Mouse (Mus musculus) neural tube, embryonic 12.5 days (tissue): Measurements from ENCODE around the gene Tnfsf10. TPM values are rescaled to one million over a fixed set of nuclear protein-coding genes. Genes with fewer than 3 reads are reported as not detected.
"Not testable (repeated sequence)": the region's sequence is repeated elsewhere in the genome, so short reads cannot be mapped to it uniquely, and the experiment has no call there.

Source experiments
- ATAC-seq: fragments of 200-750 bp; cut with Nextera tagmentation; 2 replicates; pipeline ENCODE4 v1.8.0; 2017; ENCODE audit warnings: low read depth, mild to moderate bottlenecking, moderate TSS enrichment, moderate library complexity; ENCODE audit not compliant: low FRiP score
- H3K27ac ChIP-seq: fragments of 300-500 bp; sonication (generic); 2 replicates; pipeline ENCODE4 v1.5.1; 2016
- H3K27me3 ChIP-seq: fragments of 300-500 bp; sonication (generic); replicated peaks from 2 replicates; pipeline ENCODE4 v1.6.1; 2016; ENCODE audit warnings: mild to moderate bottlenecking
- H3K36me3 ChIP-seq: fragments of 300-500 bp; sonication (generic); 2 replicates; pipeline ENCODE4 v1.6.1; 2016; ENCODE audit warnings: mild to moderate bottlenecking
- H3K4me1 ChIP-seq: fragments of 300-500 bp; sonication (generic); 2 replicates; pipeline ENCODE4 v1.6.1; 2016
- H3K4me2 ChIP-seq: fragments of 300-500 bp; sonication (generic); replicated peaks from 2 replicates; pipeline ENCODE4 v1.6.1; 2016; ENCODE audit warnings: mild to moderate bottlenecking
- H3K4me3 ChIP-seq: fragments of 300-500 bp; sonication (generic); 2 replicates; pipeline ENCODE4 v1.5.1; 2016
- H3K9ac ChIP-seq: fragments of 300-500 bp; sonication (generic); 2 replicates; pipeline ENCODE4 v1.6.1; 2016; ENCODE audit warnings: mild to moderate bottlenecking
- H3K9me3 ChIP-seq: fragments of 300-500 bp; sonication (generic); 2 replicates; pipeline ENCODE4 v1.6.1; 2016; ENCODE audit warnings: mild to moderate bottlenecking
- WGBS: fragments of 180-500 bp; shearing (Covaris S2); methylation state at CpG from one replicate; pipeline ENCODE4 v1.1.7; 2016; 5-methylcytosine and 5-hydroxymethylcytosine counted together
- polyA plus RNA-seq: library from polyadenylated mRNA; unstranded; fragments of >200 nt; fragmentation: Nextera tagmentation; extraction: Ambion mirVana; gene quantifications from 2 replicates; pipeline ENCODE4 v1.2.1, GENCODE M21; 2016

The Tnfsf10 gene
- not detected in 2 replicates for polyA plus RNA-seq

DNA sequence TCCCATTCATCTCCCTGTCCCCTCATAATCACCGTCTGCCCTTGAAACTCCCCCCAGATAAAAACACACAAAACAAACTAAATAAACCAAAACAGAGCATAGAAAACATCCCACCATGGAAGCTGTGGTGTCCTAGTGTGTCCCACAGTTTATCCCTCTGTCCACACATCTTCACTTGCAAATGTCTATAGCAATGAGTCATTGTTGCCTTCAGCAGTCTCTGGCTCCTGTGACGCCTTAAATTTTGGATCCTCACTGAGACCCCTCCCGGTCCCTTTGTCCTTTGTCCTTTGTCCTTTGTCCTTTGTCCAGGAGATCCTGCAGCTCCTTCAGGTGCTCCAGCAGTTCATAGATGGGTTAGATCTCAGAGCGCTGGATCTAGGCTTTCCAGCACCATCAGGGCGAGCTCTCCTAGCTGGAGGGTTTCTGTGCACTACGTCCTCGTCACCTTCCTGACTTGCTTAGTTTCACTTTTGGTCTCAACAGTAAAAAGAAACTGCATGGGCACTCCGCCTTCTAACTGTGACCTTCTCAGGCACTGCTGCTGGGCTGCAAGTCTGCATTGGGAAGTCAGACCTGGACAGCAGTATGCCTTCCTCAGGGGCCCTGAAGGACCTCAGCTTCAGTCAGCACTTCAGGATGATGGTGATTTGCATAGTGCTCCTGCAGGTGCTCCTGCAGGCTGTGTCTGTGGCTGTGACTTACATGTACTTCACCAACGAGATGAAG lies at the start of gene Tnfsf10:
Gene Tnfsf10 (plus strand): TSS at position 470 of the 729 bp plus-strand sequence.
- H3K27ac ChIP-seq: no peak within 1 kb of the TSS
- no peak within 1 kb of the TSS for H3K9ac ChIP-seq
- H3K4me2 ChIP-seq: no peak within 1 kb of the TSS
- no peaks in the 10 kb centered on the region for H3K9me3 ChIP-seq
- ATAC-seq: no peak
- no peaks in the 10 kb centered on the region for H3K36me3 ChIP-seq
- no peaks in the 10 kb centered on the region for H3K27me3 ChIP-seq
- 79% methylated on average over 9 of the region's 9 CpGs for WGBS
- no peaks in the 10 kb centered on the region for H3K4me1 ChIP-seq
- no peak within 1 kb of the TSS for H3K4me3 ChIP-seq

DNA sequence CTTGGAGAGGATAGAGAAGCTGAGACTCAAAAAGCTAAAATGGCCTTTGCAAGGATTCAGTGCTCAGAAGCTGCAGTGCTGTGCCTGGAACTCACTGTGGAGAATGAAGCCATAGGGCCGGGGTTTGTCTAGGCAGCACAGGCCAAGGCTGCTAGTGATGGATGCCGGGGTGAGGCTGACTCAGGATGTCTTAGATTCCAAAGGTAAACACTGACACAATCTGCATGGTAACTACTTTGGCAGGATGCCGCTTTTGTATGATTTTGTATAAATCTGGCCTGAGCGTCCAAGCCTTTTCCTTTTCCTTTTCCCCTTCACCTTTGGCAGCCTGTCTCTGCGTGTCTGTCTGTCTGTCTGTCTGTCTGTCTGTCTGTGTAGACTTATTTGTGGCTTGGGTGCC lies 49.5 kb upstream of the Tnfsf10 start:
- ATAC-seq: no peak
- H3K4me2 ChIP-seq: no peak overlapping the region
- no peak overlapping the region for H3K4me3 ChIP-seq
- H3K9me3 ChIP-seq: no peaks in the 10 kb centered on the region
- 89% methylated on average over 5 of the region's 5 CpGs for WGBS
- H3K36me3 ChIP-seq: no peaks in the 10 kb centered on the region
- no peaks in the 10 kb centered on the region for H3K27me3 ChIP-seq
- no peak overlapping the region for H3K27ac ChIP-seq
- no peak overlapping the region for H3K9ac ChIP-seq
- H3K4me1 ChIP-seq: no peaks in the 10 kb centered on the region

DNA sequence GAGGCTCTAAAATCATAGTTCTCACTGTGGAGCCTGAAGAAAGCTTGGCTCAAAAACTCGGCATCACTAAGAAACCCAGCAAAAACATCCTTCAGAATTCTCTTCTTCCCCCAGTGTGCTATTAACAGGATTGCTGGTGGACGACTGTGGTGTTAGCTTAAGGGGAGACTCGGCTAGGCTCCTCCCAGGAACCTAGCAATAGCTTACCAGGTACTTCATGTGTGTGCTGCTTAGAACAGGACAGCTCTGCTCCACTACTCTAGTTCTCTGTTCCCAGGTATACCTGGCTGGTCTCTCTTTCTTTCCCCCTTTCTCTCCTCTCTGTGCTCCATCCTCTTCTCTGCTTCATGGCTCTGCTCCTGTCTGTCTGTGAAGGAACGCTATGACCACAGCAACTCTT lies 48.9 kb upstream of the Tnfsf10 start:
- no peaks in the 10 kb centered on the region for H3K36me3 ChIP-seq
- ATAC-seq: no peak
- no peaks in the 10 kb centered on the region for H3K4me1 ChIP-seq
- no peaks in the 10 kb centered on the region for H3K9me3 ChIP-seq
- no peak overlapping the region for H3K4me3 ChIP-seq
- H3K27ac ChIP-seq: no peak overlapping the region
- no peaks in the 10 kb centered on the region for H3K27me3 ChIP-seq
- H3K9ac ChIP-seq: no peak overlapping the region
- 67% methylated on average over 4 of the region's 4 CpGs for WGBS
- H3K4me2 ChIP-seq: no peak overlapping the region

DNA sequence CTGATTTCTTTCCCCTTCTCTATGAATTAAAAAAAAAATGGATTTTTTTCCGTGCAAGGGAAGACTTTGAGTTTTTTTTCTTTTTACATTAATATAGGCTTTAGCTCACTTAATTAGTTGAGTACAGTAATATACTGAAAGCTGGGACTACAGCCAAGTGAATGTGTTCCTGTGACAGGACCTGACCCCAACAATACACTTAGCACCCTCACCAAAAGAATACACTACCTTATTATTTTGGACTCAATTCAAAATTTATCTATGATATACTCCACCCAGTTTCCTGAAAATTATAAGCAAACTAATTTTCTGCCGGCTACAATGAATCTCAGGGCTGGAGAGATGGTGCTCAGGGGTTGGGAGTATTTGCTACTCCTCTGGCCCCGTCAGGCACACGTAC lies 47.7 kb upstream of the Tnfsf10 start:
- Histone ChIP-seq H3K27me3 (no peaks in the 10 kb centered on the region), H3K4me3 (no peak overlapping the region), H3K4me2 (no peak overlapping the region), H3K36me3 (no peaks in the 10 kb centered on the region), H3K27ac (no peak overlapping the region), H3K9ac (no peak overlapping the region), H3K4me1 (no peaks in the 10 kb centered on the region), H3K9me3 (no peaks in the 10 kb centered on the region)
- ATAC-seq: no peak
- 94% methylated on average over 4 of the region's 4 CpGs for WGBS

DNA sequence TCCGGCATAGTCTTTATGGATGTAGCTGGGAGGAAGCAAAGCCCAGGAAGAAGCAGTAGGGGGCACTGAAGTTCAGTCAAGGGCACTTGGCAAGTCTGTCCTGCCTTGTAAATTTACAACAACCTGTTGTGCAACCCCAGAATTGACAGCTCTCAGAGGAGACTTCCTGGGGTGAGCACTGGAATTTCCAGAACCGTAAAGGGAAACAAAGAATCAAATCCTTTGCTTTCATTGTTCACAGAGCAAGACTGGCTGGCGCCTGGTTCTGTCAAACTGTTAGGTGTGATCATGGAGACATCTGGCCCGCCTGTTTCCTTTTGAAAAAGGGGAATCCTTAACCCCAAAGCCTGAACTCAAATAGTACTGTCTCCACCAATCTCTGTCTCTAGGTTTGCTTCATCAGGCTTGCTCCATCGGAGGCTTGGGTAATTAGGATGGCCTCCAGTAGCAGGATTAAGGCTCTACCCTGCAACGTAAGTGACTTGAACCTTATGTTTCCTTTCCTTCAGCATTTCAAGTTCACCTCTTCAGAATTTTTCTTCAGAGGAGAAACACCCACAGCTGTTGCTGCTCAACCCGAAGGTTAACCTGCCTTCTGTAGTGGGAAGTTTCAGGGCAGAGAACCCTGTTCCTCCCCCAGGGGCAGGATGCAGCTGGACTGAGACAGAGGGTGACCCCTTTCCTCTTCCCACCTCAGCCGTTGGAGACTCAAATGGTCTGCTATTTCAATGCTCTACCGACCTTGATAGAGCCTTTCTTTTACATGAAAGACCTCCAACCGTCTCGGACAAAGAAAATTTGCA lies 46.5 kb upstream of the Tnfsf10 start:
- 34% methylated on average over 11 of the region's 11 CpGs for whole genome bisulfite sequencing
- Histone ChIP-seq H3K27me3 (no peaks in the 10 kb centered on the region), H3K27ac (no peak overlapping the region)

DNA sequence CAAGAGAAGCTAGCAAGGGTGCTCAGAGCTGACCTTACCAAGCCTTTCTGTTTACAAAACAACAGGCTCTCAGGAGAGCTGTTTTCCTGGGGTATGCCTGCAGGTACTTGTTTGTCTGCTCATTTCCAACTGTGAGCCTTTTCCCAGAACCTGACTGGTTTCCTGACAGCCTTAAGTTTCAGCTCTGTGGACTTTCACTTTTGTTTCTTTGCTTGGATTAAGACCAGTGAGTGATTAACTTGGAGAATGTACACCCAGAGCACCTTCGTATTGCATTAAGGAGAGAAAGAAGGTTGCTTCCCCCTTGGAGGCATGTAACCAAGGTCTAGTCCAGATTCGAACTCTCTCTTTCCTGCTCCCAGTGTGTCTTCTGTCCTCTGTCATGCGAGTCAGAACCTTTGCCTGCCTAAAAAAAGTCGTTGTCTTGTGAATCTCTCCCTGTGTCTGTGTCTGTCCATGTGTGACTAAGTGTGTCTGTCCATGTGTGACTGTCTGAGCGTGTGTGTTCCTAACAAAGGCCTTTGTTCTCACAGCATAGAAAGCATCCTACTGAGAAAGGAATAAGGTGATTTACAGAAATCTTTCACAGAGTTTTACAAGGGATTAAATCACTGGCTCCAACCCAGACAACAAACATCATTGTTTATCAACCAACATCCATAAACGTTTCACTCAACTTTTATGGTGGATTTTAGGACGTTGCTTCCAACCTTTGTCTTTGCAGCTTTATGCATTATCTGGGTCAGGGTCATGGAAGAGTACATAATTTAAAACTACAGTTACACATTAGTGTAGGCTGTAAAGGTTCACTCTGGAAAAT lies 43.7 kb upstream of the Tnfsf10 start:
- Histone ChIP-seq H3K9me3 (no peaks in the 10 kb centered on the region), H3K27me3 (no peaks in the 10 kb centered on the region), H3K4me2 (no peak overlapping the region), H3K9ac (no peak overlapping the region), H3K4me3 (no peak overlapping the region), H3K36me3 (no peaks in the 10 kb centered on the region), H3K27ac (no peak overlapping the region), H3K4me1 (no peaks in the 10 kb centered on the region)
- 17% methylated on average over 7 of the region's 7 CpGs for WGBS
- ATAC-seq: peak; percentile 68

More for the DNA sequence above, 46.5 kb upstream of the Tnfsf10 start:
- Histone ChIP-seq H3K9me3 (no peaks in the 10 kb centered on the region), H3K4me1 (no peaks in the 10 kb centered on the region), H3K9ac (no peak overlapping the region), H3K36me3 (no peaks in the 10 kb centered on the region), H3K4me3 (no peak overlapping the region), H3K4me2 (no peak overlapping the region)
- ATAC-seq: no peak

DNA sequence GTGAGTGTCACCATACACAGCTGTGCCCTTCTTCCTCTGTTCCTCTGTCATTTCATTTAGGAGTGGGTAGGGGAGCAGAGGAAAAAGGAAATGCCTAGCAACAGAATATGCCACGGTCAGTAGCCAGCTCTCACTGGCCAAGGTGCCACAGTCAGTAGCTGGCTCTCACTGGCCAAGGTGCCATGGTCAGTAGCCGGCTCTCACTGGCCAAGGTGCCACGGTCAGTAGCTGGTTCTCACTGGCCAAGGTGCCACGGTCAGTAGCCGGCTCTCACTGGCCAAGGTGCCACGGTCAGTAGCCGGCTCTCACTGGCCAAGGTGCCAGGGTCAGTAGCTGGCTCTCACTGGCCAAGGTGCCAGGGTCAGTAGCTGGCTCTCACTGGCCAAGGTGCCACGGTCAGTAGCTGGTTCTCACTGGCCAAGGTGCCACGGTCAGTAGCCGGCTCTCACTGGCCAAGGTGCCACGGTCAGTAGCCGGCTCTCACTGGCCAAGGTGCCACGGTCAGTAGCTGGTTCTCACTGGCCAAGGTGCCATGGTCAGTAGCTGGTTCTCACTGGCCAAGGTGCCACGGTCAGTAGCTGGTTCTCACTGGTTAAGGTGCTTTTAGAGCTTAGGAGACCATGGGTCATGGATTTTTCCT lies 37.4 kb upstream of the Tnfsf10 start:
- not testable (repeated sequence) for H3K27me3 ChIP-seq, H3K36me3 ChIP-seq, H3K27ac ChIP-seq, H3K4me2 ChIP-seq, H3K9me3 ChIP-seq, H3K4me1 ChIP-seq, H3K9ac ChIP-seq, ATAC-seq, H3K4me3 ChIP-seq
- WGBS: 94% methylated on average over 14 of the region's 14 CpGs

DNA sequence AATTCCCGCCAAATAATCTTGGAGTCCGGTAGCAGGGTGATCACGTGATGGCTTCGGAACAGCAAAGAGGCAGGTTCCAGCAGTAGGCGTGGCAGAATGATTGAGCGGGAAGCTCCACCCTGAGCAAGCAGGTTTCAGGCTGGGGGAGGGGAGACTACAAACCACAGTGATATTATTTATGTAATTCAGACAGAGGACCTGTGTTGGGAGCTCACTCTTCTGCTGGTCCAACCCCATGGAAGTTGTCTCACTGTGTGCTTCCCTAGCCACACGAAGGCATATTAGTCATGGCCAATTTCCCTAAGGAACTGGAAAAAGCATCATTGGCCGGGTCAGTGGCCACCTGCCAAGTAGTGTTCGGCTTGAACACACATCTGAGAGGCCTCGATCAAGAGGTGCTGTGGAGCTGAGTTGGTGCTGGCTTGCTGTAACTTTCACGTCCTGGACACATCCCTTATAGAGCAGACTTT lies 36.5 kb upstream of the Tnfsf10 start:
- no peaks in the 10 kb centered on the region for H3K9me3 ChIP-seq
- WGBS: 53% methylated on average over 11 of the region's 11 CpGs

DNA sequence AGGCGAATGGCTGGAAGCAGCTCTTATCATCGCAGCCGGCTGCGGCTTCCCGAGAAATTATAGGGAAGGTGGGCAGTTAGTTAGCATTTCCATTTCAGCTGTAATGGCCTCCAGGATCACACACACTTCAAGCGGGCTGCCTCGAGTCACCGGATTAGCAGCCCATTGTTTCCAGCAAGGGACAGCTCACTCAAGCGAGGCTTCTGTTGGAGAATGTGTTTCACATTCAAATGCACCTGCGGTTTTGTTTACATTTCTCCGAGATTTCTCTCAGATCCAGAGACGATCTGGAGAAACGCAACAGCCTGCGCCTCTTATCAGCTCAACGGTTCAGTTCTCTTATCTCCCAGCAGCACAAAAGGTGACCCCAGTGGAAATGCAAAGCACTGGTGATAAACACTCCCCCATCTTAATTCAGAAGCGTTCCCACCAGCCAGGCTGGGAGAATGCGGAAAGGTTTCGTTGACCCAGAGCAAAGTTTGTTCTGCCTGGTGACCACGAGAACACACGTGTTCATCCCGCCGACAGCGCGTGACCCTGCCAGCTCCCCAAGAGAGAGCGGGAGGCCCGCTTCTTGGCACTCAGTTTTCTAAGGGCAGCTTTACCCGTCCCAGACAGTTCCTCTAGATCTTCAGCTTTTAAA lies 33.6 kb upstream of the Tnfsf10 start:
- 6% methylated on average over 27 of the region's 27 CpGs for WGBS
- Histone ChIP-seq H3K36me3 (no peaks in the 10 kb centered on the region), H3K4me1 (0 out of 2 replicates have a peak, but pooled peaks cover 3% of the 10 kb centered on the region), H3K27me3 (no peaks in the 10 kb centered on the region), H3K27ac (no peak overlapping the region), H3K9me3 (no peaks in the 10 kb centered on the region), H3K9ac (no peak overlapping the region), H3K4me3 (peak overlapping the region; percentile 24), H3K4me2 (peak overlapping the region; percentile 56)
- peak; percentile 63; the same call in 1 of the 2 replicates for ATAC-seq

More for the DNA sequence above, 36.5 kb upstream of the Tnfsf10 start:
- no peaks in the 10 kb centered on the region for H3K27me3 ChIP-seq
- no peaks in the 10 kb centered on the region for H3K36me3 ChIP-seq
- no peak overlapping the region for H3K4me3 ChIP-seq
- H3K27ac ChIP-seq: no peak overlapping the region
- H3K9ac ChIP-seq: no peak overlapping the region
- no peak for ATAC-seq
- no peak overlapping the region for H3K4me2 ChIP-seq
- H3K4me1 ChIP-seq: 0 out of 2 replicates have a peak, but pooled peaks cover 3% of the 10 kb centered on the region

DNA sequence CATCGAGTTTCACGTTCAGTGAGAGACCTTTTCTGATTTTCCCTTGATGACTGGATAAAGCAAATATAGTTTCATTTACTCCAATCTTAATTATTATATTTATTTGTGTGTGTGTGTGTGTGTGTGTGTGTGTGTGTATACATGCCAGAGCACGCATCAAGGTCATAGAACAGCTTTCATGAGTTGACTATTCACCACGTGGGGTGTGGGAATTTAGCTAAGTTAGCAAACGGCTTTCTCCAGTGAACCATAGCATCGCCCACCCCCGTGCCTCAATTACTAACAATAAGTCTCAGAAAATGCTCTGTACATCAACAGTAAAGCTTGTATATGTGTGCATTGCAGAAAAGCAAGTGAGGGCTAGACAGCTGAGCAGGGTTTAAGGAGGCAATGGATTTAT lies 33.0 kb upstream of the Tnfsf10 start:
- ATAC-seq: no peak

DNA sequence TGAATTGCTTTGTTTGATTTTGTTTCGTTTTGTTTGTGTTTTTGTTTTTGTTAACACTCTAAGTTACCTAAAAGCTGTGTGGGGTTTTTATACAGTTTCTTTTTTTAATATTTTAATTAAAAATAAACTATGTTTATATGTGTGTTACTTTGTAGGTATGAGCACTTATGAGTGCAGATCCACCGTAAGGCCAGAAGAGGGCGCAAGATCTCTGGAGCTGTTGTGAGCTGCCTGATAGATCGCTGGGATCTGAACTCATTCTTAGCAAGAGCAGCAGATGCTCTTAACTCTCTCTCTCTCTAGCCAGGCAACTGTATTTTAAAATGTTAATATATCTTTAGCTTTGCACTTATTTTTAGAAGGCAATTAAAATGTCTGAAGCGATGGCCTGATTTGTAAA lies 32.6 kb upstream of the Tnfsf10 start:
- no peak for ATAC-seq
- Histone ChIP-seq H3K4me1 (0 out of 2 replicates have a peak, but pooled peaks cover 3% of the 10 kb centered on the region), H3K4me2 (no peak overlapping the region), H3K4me3 (no peak overlapping the region), H3K9me3 (no peaks in the 10 kb centered on the region), H3K9ac (no peak overlapping the region), H3K27ac (no peak overlapping the region), H3K27me3 (no peaks in the 10 kb centered on the region), H3K36me3 (no peaks in the 10 kb centered on the region)
- WGBS: 93% methylated on average over 5 of the region's 5 CpGs

More for the DNA sequence above, 33.0 kb upstream of the Tnfsf10 start:
- H3K9me3 ChIP-seq: no peaks in the 10 kb centered on the region
- no peak overlapping the region for H3K9ac ChIP-seq
- H3K4me2 ChIP-seq: peak overlapping the region; percentile 56
- H3K27ac ChIP-seq: no peak overlapping the region
- 0 out of 2 replicates have a peak, but pooled peaks cover 3% of the 10 kb centered on the region for H3K4me1 ChIP-seq
- no peak overlapping the region for H3K4me3 ChIP-seq
- WGBS: 58% methylated on average over 7 of the region's 7 CpGs
- no peaks in the 10 kb centered on the region for H3K27me3 ChIP-seq
- H3K36me3 ChIP-seq: no peaks in the 10 kb centered on the region
